Mouse (Mus musculus): ENCODE data around the gene Gm5141. TPM values are rescaled to one million over a fixed set of nuclear protein-coding genes. Genes with fewer than 3 reads are reported as not detected.
A peak's percentile ranks its signal among the peaks of the same experiment; 100 is the strongest.
"Not testable (repeated sequence)": the region's sequence is repeated elsewhere in the genome, so short reads cannot be mapped to it uniquely, and the experiment has no call there.

Gene Gm5141
- total RNA-seq (2014; rRNA removed; ENCODE audit: low replicate concordance): 0.31 and 4.3 TPM in 2 replicates
- polyA plus RNA-seq (2015; fragmentation: Nextera tagmentation; extraction: Ambion mirVana): 2.1 and 2.8 TPM in 2 replicates

- not testable (repeated sequence) for H3K4me1 ChIP-seq (ENCODE audit: control insufficient read depth, insufficient read depth); DNase-seq (ENCODE audit: low spot score); H3K9me3 ChIP-seq (replicated peaks; ENCODE audit: control insufficient read depth, low read length); H3K36me3 ChIP-seq (replicated peaks; ENCODE audit: control insufficient read depth, insufficient read depth, low read length); H3K27me3 ChIP-seq (ENCODE audit: control insufficient read depth, insufficient read depth, low read length); H3K9ac ChIP-seq (replicated peaks; ENCODE audit: low read depth, low read length); H3K27ac ChIP-seq (ENCODE audit: low read depth)
- 6% methylated on average over 18 of the region's 23 CpGs for WGBS
- H3K4me3 ChIP-seq (ENCODE audit: low read depth, low read length): peak within 1 kb of the TSS; percentile 57
- peak within 1 kb of the TSS; percentile 71 for H3K4me2 ChIP-seq (ENCODE audit: low read depth, low read length)
- ATAC-seq (ENCODE audit: insufficient read depth, low read depth): peak; percentile 86
These were observed at the start of gene Gm5141 for GRCm38 (mm10) chr13:62785199-62786134. TSS of gene Gm5141 (minus strand) at chr13:62785808.

GRCm38 (mm10) chr13:62833341-62833740, 47.7 kb upstream of the Gm5141 start:
- DNase-seq (ENCODE audit: low spot score) (no peak), ATAC-seq (ENCODE audit: insufficient read depth, low read depth) (no peak)
- Histone ChIP-seq H3K4me2 (ENCODE audit: low read depth, low read length) (no peak overlapping the region), H3K4me1 (ENCODE audit: control insufficient read depth, insufficient read depth) (no peaks in the 10 kb centered on the region), H3K4me3 (ENCODE audit: low read depth, low read length) (no peak overlapping the region), H3K36me3 (replicated peaks; ENCODE audit: control insufficient read depth, insufficient read depth, low read length) (no peaks in the 10 kb centered on the region), H3K27ac (ENCODE audit: low read depth) (no peak overlapping the region), H3K9me3 (replicated peaks; ENCODE audit: control insufficient read depth, low read length) (no peaks in the 10 kb centered on the region), H3K9ac (replicated peaks; ENCODE audit: low read depth, low read length) (no peak overlapping the region), H3K27me3 (ENCODE audit: control insufficient read depth, insufficient read depth, low read length) (no peaks in the 10 kb centered on the region)
- 20% methylated on average over 4 of the region's 4 CpGs for WGBS
- TF ChIP-seq EP300 (IDR thresholded peaks at IDR 0.05; ENCODE audit: low read depth) (no peak), CTCF (IDR thresholded peaks at IDR 0.05; ENCODE audit: low read depth) (no peak)

- H3K27me3 ChIP-seq (ENCODE audit: control insufficient read depth, insufficient read depth, low read length): no peaks in the 10 kb centered on the region
- H3K4me1 ChIP-seq (ENCODE audit: control insufficient read depth, insufficient read depth): no peaks in the 10 kb centered on the region
- H3K9ac ChIP-seq (replicated peaks; ENCODE audit: low read depth, low read length): no peak overlapping the region
- no peaks in the 10 kb centered on the region for H3K36me3 ChIP-seq (replicated peaks; ENCODE audit: control insufficient read depth, insufficient read depth, low read length)
- WGBS: 44% methylated on average over 2 of the region's 2 CpGs
- DNase-seq (ENCODE audit: low spot score): no peak
- no peak overlapping the region for H3K4me3 ChIP-seq (ENCODE audit: low read depth, low read length)
- H3K27ac ChIP-seq (ENCODE audit: low read depth): no peak overlapping the region
- TF ChIP-seq EP300 (IDR thresholded peaks at IDR 0.05; ENCODE audit: low read depth): no peak
- TF ChIP-seq CTCF (IDR thresholded peaks at IDR 0.05; ENCODE audit: low read depth): no peak
- no peak overlapping the region for H3K4me2 ChIP-seq (ENCODE audit: low read depth, low read length)
- no peaks in the 10 kb centered on the region for H3K9me3 ChIP-seq (replicated peaks; ENCODE audit: control insufficient read depth, low read length)
- no peak for ATAC-seq (ENCODE audit: insufficient read depth, low read depth)
These were observed 46.6 kb upstream of the Gm5141 start for GRCm38 (mm10) chr13:62832239-62832638.

GRCm38 (mm10) chr13:62815705-62816104, 30.1 kb upstream of the Gm5141 start:
- H3K36me3 ChIP-seq (replicated peaks; ENCODE audit: control insufficient read depth, insufficient read depth, low read length); H3K4me2 ChIP-seq (ENCODE audit: low read depth, low read length); H3K9ac ChIP-seq (replicated peaks; ENCODE audit: low read depth, low read length); DNase-seq (ENCODE audit: low spot score); H3K27me3 ChIP-seq (ENCODE audit: control insufficient read depth, insufficient read depth, low read length); H3K27ac ChIP-seq (ENCODE audit: low read depth); H3K4me1 ChIP-seq (ENCODE audit: control insufficient read depth, insufficient read depth); H3K9me3 ChIP-seq (replicated peaks; ENCODE audit: control insufficient read depth, low read length); H3K4me3 ChIP-seq (ENCODE audit: low read depth, low read length); ATAC-seq (ENCODE audit: insufficient read depth, low read depth): not testable (repeated sequence)
- 75% methylated on average over 3 of the region's 3 CpGs for WGBS

GRCm38 (mm10) chr13:62812713-62813112, 27.1 kb upstream of the Gm5141 start:
- 5% methylated on average over 18 of the region's 32 CpGs for WGBS
- Histone ChIP-seq H3K4me2 (ENCODE audit: low read depth, low read length) (peak overlapping the region; percentile 74), H3K27ac (ENCODE audit: low read depth) (no peak overlapping the region)

GRCm38 (mm10) chr13:62807981-62808380, 22.4 kb upstream of the Gm5141 start:
- not testable (repeated sequence) for H3K27me3 ChIP-seq (ENCODE audit: control insufficient read depth, insufficient read depth, low read length); H3K27ac ChIP-seq (ENCODE audit: low read depth); H3K9me3 ChIP-seq (replicated peaks; ENCODE audit: control insufficient read depth, low read length); H3K4me3 ChIP-seq (ENCODE audit: low read depth, low read length); H3K9ac ChIP-seq (replicated peaks; ENCODE audit: low read depth, low read length); H3K4me2 ChIP-seq (ENCODE audit: low read depth, low read length); H3K36me3 ChIP-seq (replicated peaks; ENCODE audit: control insufficient read depth, insufficient read depth, low read length); DNase-seq (ENCODE audit: low spot score); ATAC-seq (ENCODE audit: insufficient read depth, low read depth); H3K4me1 ChIP-seq (ENCODE audit: control insufficient read depth, insufficient read depth)
- 78% methylated on average over 6 of the region's 6 CpGs for WGBS

More at GRCm38 (mm10) chr13:62812713-62813112, 27.1 kb upstream of the Gm5141 start:
- peak overlapping the region; percentile 40 for H3K9ac ChIP-seq (replicated peaks; ENCODE audit: low read depth, low read length)
- no peaks in the 10 kb centered on the region for H3K36me3 ChIP-seq (replicated peaks; ENCODE audit: control insufficient read depth, insufficient read depth, low read length)
- no peak for TF ChIP-seq EP300 (IDR thresholded peaks at IDR 0.05; ENCODE audit: low read depth)
- TF ChIP-seq CTCF (IDR thresholded peaks at IDR 0.05; ENCODE audit: low read depth): no peak
- no peaks in the 10 kb centered on the region for H3K4me1 ChIP-seq (ENCODE audit: control insufficient read depth, insufficient read depth)
- ATAC-seq (ENCODE audit: insufficient read depth, low read depth) (no peak), DNase-seq (ENCODE audit: low spot score) (no peak)
- H3K4me3 ChIP-seq (ENCODE audit: low read depth, low read length): peak overlapping the region; percentile 45
- no peaks in the 10 kb centered on the region for H3K9me3 ChIP-seq (replicated peaks; ENCODE audit: control insufficient read depth, low read length)
- no peaks in the 10 kb centered on the region for H3K27me3 ChIP-seq (ENCODE audit: control insufficient read depth, insufficient read depth, low read length)

- 40% methylated on average over 2 of the region's 2 CpGs for WGBS
- not testable (repeated sequence) for H3K9me3 ChIP-seq (replicated peaks; ENCODE audit: control insufficient read depth, low read length); H3K9ac ChIP-seq (replicated peaks; ENCODE audit: low read depth, low read length); H3K4me1 ChIP-seq (ENCODE audit: control insufficient read depth, insufficient read depth); H3K27ac ChIP-seq (ENCODE audit: low read depth); H3K27me3 ChIP-seq (ENCODE audit: control insufficient read depth, insufficient read depth, low read length); H3K36me3 ChIP-seq (replicated peaks; ENCODE audit: control insufficient read depth, insufficient read depth, low read length); DNase-seq (ENCODE audit: low spot score); ATAC-seq (ENCODE audit: insufficient read depth, low read depth)
- peak overlapping the region; percentile 57 for H3K4me3 ChIP-seq (ENCODE audit: low read depth, low read length)
- peak overlapping the region; percentile 71 for H3K4me2 ChIP-seq (ENCODE audit: low read depth, low read length)
These were observed 506 bp upstream of the Gm5141 start for GRCm38 (mm10) chr13:62786135-62786493.
